Mouse (Mus musculus): ENCODE data around the gene Mfge8. TPM values are rescaled to one million over a fixed set of nuclear protein-coding genes. Genes with fewer than 3 reads are reported as not detected.

The Mfge8 gene
- 100 to 1,000 TPM; 249 to 347 TPM for polyA plus RNA-seq (2012; fragmentation: generic; extraction: Trizol)

DNA sequence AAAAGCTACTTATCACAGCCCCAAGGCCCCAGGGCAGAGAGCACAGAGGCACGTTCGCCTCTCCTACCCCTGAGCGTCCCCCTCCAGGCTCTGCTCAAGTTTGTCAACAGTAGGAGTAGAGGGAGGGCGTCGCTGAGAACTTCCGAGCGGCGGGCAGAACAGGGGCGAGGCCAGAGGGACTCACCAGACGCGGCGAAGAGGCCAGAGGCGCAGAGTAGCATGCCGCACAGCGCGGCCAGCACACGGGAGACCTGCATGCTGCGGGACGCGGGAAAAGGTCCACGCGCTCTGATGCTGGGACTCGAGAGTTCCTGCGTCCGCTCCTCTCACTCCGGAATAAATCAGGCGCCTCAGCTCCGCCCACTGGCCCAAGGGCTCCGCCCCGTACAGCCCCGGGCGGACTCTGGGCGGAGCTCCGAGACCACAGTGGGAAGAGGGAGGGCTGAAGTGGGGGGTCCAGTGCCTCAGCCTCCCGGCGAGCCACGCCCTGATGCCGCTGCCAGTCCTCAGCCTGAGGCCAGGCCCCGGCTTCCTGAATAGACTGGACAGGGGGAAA lies at the start of gene Mfge8:
Gene Mfge8, minus strand, starts transcription at position 350 of the 556 bp plus-strand sequence.

DNA sequence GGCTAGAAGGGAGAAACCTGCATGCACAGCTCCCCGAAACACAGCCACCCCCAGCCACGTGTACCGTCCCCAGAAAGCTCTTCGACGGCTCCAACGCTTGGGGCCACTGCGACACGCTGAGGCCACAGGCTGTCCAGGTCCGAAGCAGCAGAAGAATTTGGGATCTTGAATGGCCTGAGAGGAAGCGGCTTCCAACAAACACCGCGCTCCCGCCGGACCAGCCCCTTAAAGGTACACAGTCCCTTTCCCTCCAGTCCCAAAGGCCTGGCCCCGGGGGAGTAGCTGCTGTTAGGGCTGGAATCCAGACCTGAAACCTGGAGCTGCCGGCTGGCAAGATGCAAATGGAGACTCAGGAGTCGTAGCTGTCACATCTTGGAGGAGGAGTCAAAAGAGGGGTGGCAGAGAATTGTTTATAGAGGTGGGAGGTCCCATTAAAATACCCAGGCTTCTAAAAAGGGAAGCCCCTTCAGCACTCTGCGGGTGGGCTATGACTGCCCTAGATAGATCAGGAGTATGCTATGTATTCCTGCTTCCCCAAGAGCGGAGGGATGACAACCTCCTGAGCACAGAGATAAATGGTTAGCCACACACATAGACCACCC lies 17.9 kb downstream of the Mfge8 start, which contains the start of gene Hapln3:
Gene Hapln3, minus strand, starts transcription at position 176 of the 602 bp plus-strand sequence.

Other genes with a start within 250 kb of the Mfge8 start
- 10 to 100 TPM in 1 of 2 experiments, 1 to 10 TPM in 1; 6.7 to 10.4 TPM for gene Isg20, start 235.6 kb downstream of the Mfge8 start, polyA plus RNA-seq (2012; fragmentation: generic; extraction: Trizol)
- not detected for gene Acan, start 95.6 kb downstream of the Mfge8 start, polyA plus RNA-seq (2012; fragmentation: generic; extraction: Trizol)
- gene Hapln3, start 18.0 kb downstream of the Mfge8 start, polyA plus RNA-seq (2012; fragmentation: generic; extraction: Trizol) = under 1 TPM in 1 of 2 experiments, not detected in 1; 0.13 TPM
- 10 to 100 TPM in 1 of 2 experiments, 1 to 10 TPM in 1; 3.4 to 12.7 TPM for gene Abhd2, start 124.1 kb upstream of the Mfge8 start, polyA plus RNA-seq (2012; fragmentation: generic; extraction: Trizol)
- gene Rlbp1, start 238.0 kb upstream of the Mfge8 start, polyA plus RNA-seq (2012; fragmentation: generic; extraction: Trizol) = under 1 TPM; 0.05 to 0.48 TPM
- gene Fanci, start 242.9 kb upstream of the Mfge8 start, polyA plus RNA-seq (2012; fragmentation: generic; extraction: Trizol) = 1 to 10 TPM in 1 of 2 experiments, under 1 TPM in 1; 0.84 to 4.8 TPM

Data from C3H10T1/2 (cell line).